Mouse (Mus musculus): Measurements from ENCODE around the gene Csdc2. TPM values are rescaled to one million over a fixed set of nuclear protein-coding genes. Genes with fewer than 3 reads are reported as not detected.
"Not testable (repeated sequence)": the region's sequence is repeated elsewhere in the genome, so short reads cannot be mapped to it uniquely, and the experiment has no call there.

Gene Csdc2
- polyA plus RNA-seq, 1 experiment from 2014 or later, result 0.59 TPM

GRCm38 (mm10) chr15:81969173-81969572 is 32.6 kb downstream of the Csdc2 start:
- DNase-seq, result no peak
- no peaks in the 10 kb centered on the region for H3K36me3 ChIP-seq (replicated peaks; ENCODE audit: insufficient read depth, low read length)
- ATAC-seq, result no peak
- H3K4me3 ChIP-seq (ENCODE audit: low read depth, low read length), result no peak overlapping the region
- WGBS (ENCODE audit: insufficient replicate concordance), result 57% methylated on average over 7 of the region's 7 CpGs
- TF ChIP-seq EP300 (IDR thresholded peaks at IDR 0.05; ENCODE audit: low read depth) (no peak), CTCF (IDR thresholded peaks at IDR 0.05; ENCODE audit: low read depth) (no peak)
- 0 out of 2 replicates have a peak, but pooled peaks cover 4% of the 10 kb centered on the region for H3K27me3 ChIP-seq (ENCODE audit: insufficient read depth, low read length)
- H3K9ac ChIP-seq (replicated peaks), result no peak overlapping the region
- no peak overlapping the region for H3K4me2 ChIP-seq (ENCODE audit: low read depth, low read length)
- no peaks in the 10 kb centered on the region for H3K4me1 ChIP-seq (ENCODE audit: insufficient read depth)
- no peaks in the 10 kb centered on the region for H3K9me3 ChIP-seq (ENCODE audit: low read length)
- no peak overlapping the region for H3K27ac ChIP-seq (ENCODE audit: low read depth)

- H3K4me2 ChIP-seq (ENCODE audit: low read depth, low read length); H3K4me1 ChIP-seq (ENCODE audit: insufficient read depth); H3K9me3 ChIP-seq (ENCODE audit: low read length); ATAC-seq; H3K36me3 ChIP-seq (replicated peaks; ENCODE audit: insufficient read depth, low read length); DNase-seq; H3K4me3 ChIP-seq (ENCODE audit: low read depth, low read length); H3K27ac ChIP-seq (ENCODE audit: low read depth); H3K9ac ChIP-seq (replicated peaks); H3K27me3 ChIP-seq (ENCODE audit: insufficient read depth, low read length): not testable (repeated sequence)
- WGBS (ENCODE audit: insufficient replicate concordance), result 82% methylated on average over 6 of the region's 6 CpGs
Observed at GRCm38 (mm10) chr15:81969635-81970034, 33.1 kb downstream of the Csdc2 start.

GRCm38 (mm10) chr15:81970498-81970897 is 33.9 kb downstream of the Csdc2 start:
- H3K9ac ChIP-seq (replicated peaks); H3K36me3 ChIP-seq (replicated peaks; ENCODE audit: insufficient read depth, low read length); H3K27me3 ChIP-seq (ENCODE audit: insufficient read depth, low read length); DNase-seq; ATAC-seq; H3K9me3 ChIP-seq (ENCODE audit: low read length); H3K4me1 ChIP-seq (ENCODE audit: insufficient read depth); H3K4me3 ChIP-seq (ENCODE audit: low read depth, low read length); H3K27ac ChIP-seq (ENCODE audit: low read depth); H3K4me2 ChIP-seq (ENCODE audit: low read depth, low read length): not testable (repeated sequence)
- 84% methylated on average over 4 of the region's 4 CpGs for WGBS (ENCODE audit: insufficient replicate concordance)

- not testable (repeated sequence) for H3K36me3 ChIP-seq (replicated peaks; ENCODE audit: insufficient read depth, low read length); H3K27me3 ChIP-seq (ENCODE audit: insufficient read depth, low read length); H3K4me3 ChIP-seq (ENCODE audit: low read depth, low read length); H3K4me2 ChIP-seq (ENCODE audit: low read depth, low read length); H3K4me1 ChIP-seq (ENCODE audit: insufficient read depth); H3K9me3 ChIP-seq (ENCODE audit: low read length); H3K9ac ChIP-seq (replicated peaks); DNase-seq; ATAC-seq; H3K27ac ChIP-seq (ENCODE audit: low read depth)
- 89% methylated on average over 8 of the region's 8 CpGs for WGBS (ENCODE audit: insufficient replicate concordance)
Observed at GRCm38 (mm10) chr15:81975156-81975555, 38.6 kb downstream of the Csdc2 start.

- no peak for TF ChIP-seq EP300 (IDR thresholded peaks at IDR 0.05; ENCODE audit: low read depth)
- no peak for TF ChIP-seq CTCF (IDR thresholded peaks at IDR 0.05; ENCODE audit: low read depth)
- Histone ChIP-seq H3K4me1 (ENCODE audit: insufficient read depth) (no peaks in the 10 kb centered on the region), H3K4me3 (ENCODE audit: low read depth, low read length) (no peak within 1 kb of the TSS), H3K27ac (ENCODE audit: low read depth) (no peak within 1 kb of the TSS), H3K36me3 (replicated peaks; ENCODE audit: insufficient read depth, low read length) (no peaks in the 10 kb centered on the region), H3K9ac (replicated peaks) (no peak within 1 kb of the TSS), H3K9me3 (ENCODE audit: low read length) (no peaks in the 10 kb centered on the region), H3K27me3 (ENCODE audit: insufficient read depth, low read length) (no peaks in the 10 kb centered on the region), H3K4me2 (ENCODE audit: low read depth, low read length) (no peak within 1 kb of the TSS)
- no peak for ATAC-seq
- DNase-seq, result no peak
- WGBS (ENCODE audit: insufficient replicate concordance), result 87% methylated on average over 22 of the region's 23 CpGs
Observed at GRCm38 (mm10) chr15:81980321-81980720, 43.8 kb downstream of the Csdc2 start, which contains the start of gene 1700029P11Rik. Gene 1700029P11Rik, plus strand, starts transcription at chr15:81980540.

GRCm38 (mm10) chr15:81982173-81982572 is 45.6 kb downstream of the Csdc2 start:
- DNase-seq, result no peak
- TF ChIP-seq CTCF (IDR thresholded peaks at IDR 0.05; ENCODE audit: low read depth) (no peak), EP300 (IDR thresholded peaks at IDR 0.05; ENCODE audit: low read depth) (no peak)
- H3K36me3 ChIP-seq (replicated peaks; ENCODE audit: insufficient read depth, low read length), result no peaks in the 10 kb centered on the region
- no peak overlapping the region for H3K27ac ChIP-seq (ENCODE audit: low read depth)
- no peaks in the 10 kb centered on the region for H3K27me3 ChIP-seq (ENCODE audit: insufficient read depth, low read length)
- H3K9me3 ChIP-seq (ENCODE audit: low read length), result no peaks in the 10 kb centered on the region
- WGBS (ENCODE audit: insufficient replicate concordance), result 49% methylated on average over 1 of the region's 1 CpGs
- H3K4me2 ChIP-seq (ENCODE audit: low read depth, low read length), result no peak overlapping the region
- H3K9ac ChIP-seq (replicated peaks), result no peak overlapping the region
- no peak overlapping the region for H3K4me3 ChIP-seq (ENCODE audit: low read depth, low read length)
- ATAC-seq, result no peak
- H3K4me1 ChIP-seq (ENCODE audit: insufficient read depth), result no peaks in the 10 kb centered on the region
